ENCODE assay signal across 8 mouse cellular contexts in the genomic region with DNA sequence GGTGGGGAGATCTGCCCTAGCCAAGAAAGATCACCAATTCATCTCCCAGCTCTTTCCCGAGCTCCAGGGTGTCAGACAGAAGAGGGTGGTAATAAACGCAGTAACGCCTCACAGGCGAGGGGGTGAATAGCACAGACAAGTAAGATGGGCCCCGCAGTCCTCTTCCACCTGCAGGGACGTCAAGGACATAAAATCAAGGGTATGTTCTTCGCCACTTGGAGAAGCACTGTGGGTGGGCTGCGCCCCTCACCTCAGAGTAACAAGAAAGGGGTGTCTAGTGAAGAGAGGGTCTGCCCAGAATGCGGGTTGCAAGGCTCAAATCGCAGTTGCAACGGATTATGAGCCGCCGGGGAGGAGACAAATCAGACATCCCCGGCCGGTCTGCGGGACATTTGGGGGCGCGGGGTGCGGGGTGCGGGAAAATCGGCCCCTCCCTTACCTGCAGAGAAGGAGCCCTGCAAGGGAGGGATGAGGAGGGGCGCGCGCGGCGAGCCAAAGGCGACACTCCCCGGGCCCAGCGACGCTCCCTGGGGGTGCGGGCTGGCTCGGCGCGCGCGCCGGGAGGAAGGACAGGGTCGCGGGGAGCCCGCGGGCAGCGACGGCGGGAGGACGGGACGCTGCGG. TPM values are rescaled to one million over a fixed set of nuclear protein-coding genes. Genes with fewer than 3 reads are reported as not detected.
A peak's percentile ranks its signal among the peaks of the same experiment; 100 is the strongest.
DNase-seq lines count a peak whose midpoint lies in the region; ATAC-seq and TF ChIP-seq lines count a peak whose summit lies in the region.

No protein-coding gene starts in this region.

- H3K27ac ChIP-seq in layer of hippocampus, adult 2 months: peak overlapping the region; percentile 96
- H3K27ac ChIP-seq in ES-E14 (ENCODE audit: insufficient read depth, low read depth, low read length, poor library complexity, severe bottlenecking): peak overlapping the region; percentile 70; the same call in 1 of the 2 replicates
- peak overlapping the region; percentile 89 for H3K27ac ChIP-seq in embryonic facial prominence, embryonic 13.5 days
- peak overlapping the region; percentile 86 for H3K27ac ChIP-seq in intestine, embryonic 14.5 days (ENCODE audit: low read depth)
- peak overlapping the region; percentile 62 for H3K27ac ChIP-seq in midbrain, embryonic 11.5 days (ENCODE audit: low read depth, low read length)

- peak overlapping the region; percentile 82 for H3K4me2 ChIP-seq in embryonic facial prominence, embryonic 13.5 days
- H3K4me2 ChIP-seq in intestine, embryonic 14.5 days (ENCODE audit: low read length): peak overlapping the region; percentile 79
- peak overlapping the region; percentile 63 for H3K4me2 ChIP-seq in midbrain, embryonic 11.5 days

- in situ Hi-C loops in ES-E14 (cut with MboI; ENCODE audit: low sequenced_read_pairs in 2 of 2, unreplicated experiment in 2 of 2): no loop called here

- WGBS in embryonic facial prominence, embryonic 13.5 days: under 1% methylated on average over 46 of the region's 47 CpGs
- WGBS in intestine, embryonic 14.5 days: 1% methylated on average over 44 of the region's 47 CpGs
- WGBS in midbrain, embryonic 11.5 days: under 1% methylated on average over 38 of the region's 47 CpGs

- peak overlapping the region; percentile 92 for H3K9ac ChIP-seq in ES-E14 (ENCODE audit: insufficient read depth, low read depth, low read length, poor library complexity, severe bottlenecking)
- peak overlapping the region; percentile 88 for H3K9ac ChIP-seq in embryonic facial prominence, embryonic 13.5 days
- H3K9ac ChIP-seq in intestine, embryonic 14.5 days (ENCODE audit: low read length): peak overlapping the region; percentile 81
- peak overlapping the region; percentile 80 for H3K9ac ChIP-seq in midbrain, embryonic 11.5 days (ENCODE audit: low read length)

- peak overlapping the region; percentile 91 for H3K4me3 ChIP-seq in layer of hippocampus, adult 2 months
- peak overlapping the region; percentile 88 to 94 for H3K4me3 ChIP-seq in ES-E14 (ENCODE audit: insufficient read depth in 1 of 2, low read depth in 1 of 2, low read length in 2 of 2, poor library complexity in 1 of 2, severe bottlenecking in 1 of 2)
- peak overlapping the region; percentile 77 for H3K4me3 ChIP-seq in embryonic facial prominence, embryonic 13.5 days
- H3K4me3 ChIP-seq in intestine, embryonic 14.5 days (ENCODE audit: low read depth, low read length): peak overlapping the region; percentile 84
- H3K4me3 ChIP-seq in midbrain, embryonic 11.5 days (ENCODE audit: low read depth, low read length): peak overlapping the region; percentile 76

- no peaks in the 10 kb centered on the region for H3K27me3 ChIP-seq in embryonic facial prominence, embryonic 13.5 days
- H3K27me3 ChIP-seq in intestine, embryonic 14.5 days (replicated peaks; ENCODE audit: control insufficient read depth, insufficient read depth, low read length): no peaks in the 10 kb centered on the region
- no peaks in the 10 kb centered on the region for H3K27me3 ChIP-seq in midbrain, embryonic 11.5 days (ENCODE audit: control insufficient read depth, insufficient read depth, low read length)

- H3K4me1 ChIP-seq in ES-E14 (ENCODE audit: control insufficient read depth in 2 of 2, insufficient read depth in 2 of 2, low read length in 2 of 2, poor library complexity in 1 of 2): peaks cover 6 to 41% of the 10 kb centered on the region in 2 experiments; a peak in 3 of 4 replicates
- H3K4me1 ChIP-seq in embryonic facial prominence, embryonic 13.5 days: peaks cover 53% of the 10 kb centered on the region
- H3K4me1 ChIP-seq in intestine, embryonic 14.5 days (replicated peaks; ENCODE audit: control insufficient read depth, insufficient read depth, low read length): peaks cover 46% of the 10 kb centered on the region
- peaks cover 39% of the 10 kb centered on the region for H3K4me1 ChIP-seq in midbrain, embryonic 11.5 days (ENCODE audit: control insufficient read depth, insufficient read depth, low read length)

- H3K36me3 ChIP-seq in ES-E14 (ENCODE audit: control insufficient read depth, insufficient read depth, low read length, poor library complexity, severe bottlenecking): no peaks in the 10 kb centered on the region
- no peaks in the 10 kb centered on the region for H3K36me3 ChIP-seq in embryonic facial prominence, embryonic 13.5 days
- 0 out of 2 replicates have a peak, but pooled peaks cover 2% of the 10 kb centered on the region for H3K36me3 ChIP-seq in intestine, embryonic 14.5 days (ENCODE audit: control insufficient read depth, insufficient read depth, low read length)
- no peaks in the 10 kb centered on the region for H3K36me3 ChIP-seq in midbrain, embryonic 11.5 days (ENCODE audit: control insufficient read depth, insufficient read depth, low read length)

- ATAC-seq in embryonic facial prominence, embryonic 13.5 days (ENCODE audit: insufficient number of reproducible peaks, insufficient read depth, low FRiP score, low TSS enrichment, low read depth): peak; percentile 13; the same call in 1 of the 2 replicates
- peak; percentile 19; the same call in 1 of the 2 replicates for ATAC-seq in intestine, embryonic 14.5 days (replicated peaks; ENCODE audit: low FRiP score, low TSS enrichment, low read depth)
- ATAC-seq in midbrain, embryonic 11.5 days (ENCODE audit: low FRiP score): peak; percentile 42

- peak; percentile 45 for TF ChIP-seq CTCF in layer of hippocampus, adult 2 months (conservative IDR thresholded peaks at IDR 0.05)

- DNase-seq in layer of hippocampus, adult 2 months (ENCODE audit: low spot score in 2 of 2): no peak
- DNase-seq in layer of hippocampus, postnatal 25 days (ENCODE audit: extremely low spot score in 1 of 2, low spot score in 1 of 2): no peak
- no peak for DNase-seq in ES-E14 (ENCODE audit: low read depth, low spot score)
- peak; percentile 73 for DNase-seq in intestine, embryonic 14.5 days (ENCODE audit: low spot score)
- DNase-seq in midbrain, embryonic 11.5 days (ENCODE audit: low spot score, missing footprints): peak; percentile 92
- DNase-seq in urinary bladder, postnatal 25 days (ENCODE audit: low spot score): no peak
- DNase-seq in Muller cell, postnatal 12 days (ENCODE audit: inconsistent ontology term): no peak

- H3K9me3 ChIP-seq in ES-E14 (ENCODE audit: control insufficient read depth, insufficient read depth, low read depth, low read length): no peaks in the 10 kb centered on the region
- H3K9me3 ChIP-seq in embryonic facial prominence, embryonic 13.5 days: no peaks in the 10 kb centered on the region
- no peaks in the 10 kb centered on the region for H3K9me3 ChIP-seq in intestine, embryonic 14.5 days (ENCODE audit: control insufficient read depth, low read length)
- no peaks in the 10 kb centered on the region for H3K9me3 ChIP-seq in midbrain, embryonic 11.5 days (ENCODE audit: control insufficient read depth, low read length)

TF ChIP-seq in ES-E14, 5 proteins besides CTCF, POLR2A, EP300 and RAD21:
- no peak for TF ChIP-seq ZC3H11A (IDR thresholded peaks at IDR 0.05; ENCODE audit: borderline replicate concordance, low read depth, low read length)
- TF ChIP-seq HCFC1 (IDR thresholded peaks at IDR 0.05; ENCODE audit: borderline replicate concordance, insufficient read depth, low read length): no peak
- no peak for TF ChIP-seq CHD2 (IDR thresholded peaks at IDR 0.05; ENCODE audit: low read depth, low read length)
- TF ChIP-seq MAFK (IDR thresholded peaks at IDR 0.05; ENCODE audit: insufficient read depth, low read depth, low read length): no peak
- no peak for TF ChIP-seq ZNF384 (IDR thresholded peaks at IDR 0.05; ENCODE audit: low read depth, low read length)

RNA-seq across cellular contexts. Expression of gene Hdac5, which starts 0.5 kb away (rescaled TPM):
- 100 to 1,000 TPM; 233 to 243 TPM for total RNA-seq in layer of hippocampus, adult 2 months (2021)
- 100 to 1,000 TPM; 218 to 242 TPM for total RNA-seq in layer of hippocampus, postnatal 25 days (2021)
- total RNA-seq in ES-E14 (2012; rRNA removed): 33.3 and 57.9 TPM in 2 replicates
- 80.5 and 84.4 TPM in 2 replicates for polyA plus RNA-seq in embryonic facial prominence, embryonic 13.5 days (2015; fragmentation: Nextera tagmentation; extraction: Ambion mirVana)
- polyA plus RNA-seq in intestine, embryonic 14.5 days (2014; fragmentation: Nextera tagmentation; extraction: Ambion mirVana): 45.4 and 53.2 TPM in 2 replicates
- 25.6 and 31.9 TPM in 2 replicates for polyA plus RNA-seq in midbrain, embryonic 11.5 days (2014; fragmentation: Nextera tagmentation; extraction: Ambion mirVana)

RNA-seq across cellular contexts. Expression of gene BC030867, which starts 19.2 kb away (rescaled TPM):
- total RNA-seq in layer of hippocampus, adult 2 months (2021): 1 to 10 TPM; 1.0 to 1.1 TPM
- total RNA-seq in layer of hippocampus, postnatal 25 days (2021): 1 to 10 TPM; 1.3 to 1.5 TPM
- total RNA-seq in ES-E14 (2012; rRNA removed): 17.3 and 17.8 TPM in 2 replicates
- 18.3 and 19.7 TPM in 2 replicates for polyA plus RNA-seq in embryonic facial prominence, embryonic 13.5 days (2015; fragmentation: Nextera tagmentation; extraction: Ambion mirVana)
- 16.5 and 16.6 TPM in 2 replicates for polyA plus RNA-seq in intestine, embryonic 14.5 days (2014; fragmentation: Nextera tagmentation; extraction: Ambion mirVana)
- 17.4 and 18.4 TPM in 2 replicates for polyA plus RNA-seq in midbrain, embryonic 11.5 days (2014; fragmentation: Nextera tagmentation; extraction: Ambion mirVana)

RNA-seq across cellular contexts. Expression of gene Asb16, which starts 39.1 kb away (rescaled TPM):
- 1 to 10 TPM; 2.0 TPM for total RNA-seq in layer of hippocampus, adult 2 months (2021)
- total RNA-seq in layer of hippocampus, postnatal 25 days (2021): 1 to 10 TPM in 1 of 2 experiments, under 1 TPM in 1; 0.70 to 1.1 TPM
- 0.98 and 1.0 TPM in 2 replicates for total RNA-seq in ES-E14 (2012; rRNA removed)
- polyA plus RNA-seq in embryonic facial prominence, embryonic 13.5 days (2015; fragmentation: Nextera tagmentation; extraction: Ambion mirVana): 0.11 and 0.18 TPM in 2 replicates
- polyA plus RNA-seq in intestine, embryonic 14.5 days (2014; fragmentation: Nextera tagmentation; extraction: Ambion mirVana): 0.08 and 0.16 TPM in 2 replicates
- 0.08 TPM in 1 of 2 replicates, not detected in the other for polyA plus RNA-seq in midbrain, embryonic 11.5 days (2014; fragmentation: Nextera tagmentation; extraction: Ambion mirVana)

RNA-seq across cellular contexts. Expression of gene G6pc3, which starts 40.0 kb away (rescaled TPM):
- 10 to 100 TPM; 58.2 to 59.7 TPM for total RNA-seq in layer of hippocampus, adult 2 months (2021)
- total RNA-seq in layer of hippocampus, postnatal 25 days (2021): 10 to 100 TPM; 53.5 to 58.2 TPM
- 14.2 and 16.3 TPM in 2 replicates for total RNA-seq in ES-E14 (2012; rRNA removed)
- polyA plus RNA-seq in embryonic facial prominence, embryonic 13.5 days (2015; fragmentation: Nextera tagmentation; extraction: Ambion mirVana): 27.6 and 28.3 TPM in 2 replicates
- 36.0 and 37.4 TPM in 2 replicates for polyA plus RNA-seq in intestine, embryonic 14.5 days (2014; fragmentation: Nextera tagmentation; extraction: Ambion mirVana)
- polyA plus RNA-seq in midbrain, embryonic 11.5 days (2014; fragmentation: Nextera tagmentation; extraction: Ambion mirVana): 27.8 and 31.5 TPM in 2 replicates

RNA-seq across cellular contexts. Expression of gene Lsm12, which starts 44.3 kb away (rescaled TPM):
- total RNA-seq in layer of hippocampus, adult 2 months (2021): 10 to 100 TPM; 56.6 to 56.9 TPM
- total RNA-seq in layer of hippocampus, postnatal 25 days (2021): 10 to 100 TPM; 62.0 to 62.7 TPM
- 27.6 and 49.1 TPM in 2 replicates for total RNA-seq in ES-E14 (2012; rRNA removed)
- 125 and 159 TPM in 2 replicates for polyA plus RNA-seq in embryonic facial prominence, embryonic 13.5 days (2015; fragmentation: Nextera tagmentation; extraction: Ambion mirVana)
- 88.4 and 89.9 TPM in 2 replicates for polyA plus RNA-seq in intestine, embryonic 14.5 days (2014; fragmentation: Nextera tagmentation; extraction: Ambion mirVana)
- polyA plus RNA-seq in midbrain, embryonic 11.5 days (2014; fragmentation: Nextera tagmentation; extraction: Ambion mirVana): 73.5 and 74.8 TPM in 2 replicates

Comparison
In these comparisons a context has a peak if more than half of its experiments do, and no peak if none do; other contexts are left out.
1. DNase-seq: peak in intestine, embryonic 14.5 days (single experiment) and midbrain, embryonic 11.5 days (single experiment); none in layer of hippocampus, adult 2 months (0 of 2), layer of hippocampus, postnatal 25 days (0 of 2), ES-E14 (single experiment), urinary bladder, postnatal 25 days (single experiment) and Muller cell, postnatal 12 days (single experiment).
2. Peak in every context shown above with its lines, with median percentiles within 50 percentile points of each other: H3K27ac ChIP-seq, H3K4me3 ChIP-seq, H3K9ac ChIP-seq, ATAC-seq and H3K4me2 ChIP-seq.